Mouse (Mus musculus) small intestine, adult 2 months (tissue): ENCODE measurements around the gene Vmn2r88.

Experiments used
- CTCF ChIP-seq: fragments of 200-500 bp; IDR thresholded peaks from 2 replicates; pipeline ENCODE4 v1.5.1; 2012; ENCODE audit warnings: low read depth, mild to moderate bottlenecking, control low read depth, inconsistent platforms, low read length, moderate library complexity, mixed read lengths; ENCODE audit not compliant: insufficient replicate concordance, insufficient read length; ENCODE audit errors: extremely low read depth
- POLR2A ChIP-seq: fragments of 200-500 bp; IDR thresholded peaks from 2 replicates; pipeline ENCODE4 v1.6.1; 2012; ENCODE audit warnings: low read depth, mild to moderate bottlenecking, control low read depth, inconsistent platforms, low read length, moderate library complexity

GRCm38 (mm10) chr14:51423885-51424284 lies 13.3 kb downstream of the Vmn2r88 start:
- no peak for TF ChIP-seq CTCF
- TF ChIP-seq POLR2A = no peak
